Mouse (Mus musculus): ENCODE results near the gene Por. TPM values are rescaled to one million over a fixed set of nuclear protein-coding genes. Genes with fewer than 3 reads are reported as not detected.

Gene Por
- total RNA-seq, 1 experiment from 2014 or later, result 75.9 TPM

DNA sequence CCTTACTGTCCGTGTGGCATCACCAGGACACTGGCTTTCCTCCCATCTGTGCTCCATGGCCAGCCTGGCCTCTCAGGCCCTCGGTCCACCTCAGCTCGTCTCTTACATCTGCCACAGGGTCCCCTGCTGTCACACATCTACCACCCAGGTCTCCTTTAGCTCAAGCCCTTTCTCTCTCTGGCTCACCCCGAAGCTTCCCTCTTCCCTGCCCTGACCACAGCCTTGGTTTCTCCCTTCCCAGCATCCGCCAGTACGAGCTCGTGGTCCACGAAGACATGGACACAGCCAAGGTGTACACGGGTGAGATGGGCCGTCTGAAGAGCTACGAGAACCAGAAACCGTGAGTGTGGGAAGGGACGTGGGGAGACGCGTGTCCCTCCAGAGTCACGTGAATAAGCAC lies 61.5 kb downstream of the Por start:
- no peak for ATAC-seq (replicated peaks in 1 of 2; ENCODE audit: insufficient read depth in 1 of 2, low FRiP score in 2 of 2, low TSS enrichment in 1 of 2, low read depth in 1 of 2, poor library complexity in 2 of 2, severe bottlenecking in 2 of 2)

DNA sequence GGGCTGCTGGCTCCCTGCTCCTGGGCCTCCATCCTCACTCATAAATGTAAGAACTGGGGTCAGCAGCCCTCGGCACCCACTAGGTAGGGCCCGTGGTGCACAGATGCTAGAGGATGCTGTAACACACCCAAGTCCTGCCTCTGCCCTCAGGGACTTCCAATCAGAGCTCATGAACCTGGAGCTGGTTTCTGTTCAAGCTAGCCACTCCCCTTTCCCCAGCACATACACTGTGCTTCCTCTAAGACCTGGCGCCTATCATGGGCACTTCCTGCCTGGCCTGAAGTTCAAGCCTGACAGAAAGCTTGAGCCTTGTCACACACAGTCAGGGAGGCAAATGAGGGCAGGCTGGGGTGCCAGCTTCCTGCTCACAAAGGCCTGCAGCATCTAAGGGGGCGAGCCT lies 63.2 kb downstream of the Por start:
- no peak for ATAC-seq (replicated peaks in 1 of 2; ENCODE audit: insufficient read depth in 1 of 2, low FRiP score in 2 of 2, low TSS enrichment in 1 of 2, low read depth in 1 of 2, poor library complexity in 2 of 2, severe bottlenecking in 2 of 2)

DNA sequence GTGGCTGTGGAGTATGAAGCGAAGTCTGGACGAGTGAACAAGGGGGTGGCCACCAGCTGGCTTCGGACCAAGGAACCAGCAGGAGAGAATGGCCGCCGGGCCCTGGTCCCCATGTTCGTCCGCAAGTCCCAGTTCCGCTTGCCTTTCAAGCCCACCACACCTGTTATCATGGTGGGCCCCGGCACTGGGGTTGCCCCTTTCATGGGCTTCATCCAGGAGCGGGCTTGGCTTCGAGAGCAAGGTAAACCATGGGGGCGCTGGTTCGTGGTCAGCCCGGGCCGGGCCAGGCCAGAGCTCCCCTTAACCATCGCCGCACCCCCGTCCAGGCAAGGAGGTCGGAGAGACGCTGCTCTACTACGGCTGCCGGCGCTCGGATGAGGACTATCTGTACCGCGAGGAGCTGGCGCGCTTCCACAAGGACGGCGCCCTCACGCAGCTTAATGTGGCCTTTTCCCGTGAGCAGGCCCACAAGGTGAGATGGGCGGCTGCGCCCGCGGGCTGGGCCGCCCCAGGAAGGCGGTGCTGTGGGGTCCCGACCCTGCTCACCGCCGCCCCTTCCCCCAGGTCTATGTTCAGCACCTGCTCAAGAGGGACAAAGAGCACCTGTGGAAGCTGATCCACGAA lies 64.3 kb downstream of the Por start:
- ATAC-seq (replicated peaks in 1 of 2; ENCODE audit: insufficient read depth in 1 of 2, low FRiP score in 2 of 2, low TSS enrichment in 1 of 2, low read depth in 1 of 2, poor library complexity in 2 of 2, severe bottlenecking in 2 of 2), result no peak

DNA sequence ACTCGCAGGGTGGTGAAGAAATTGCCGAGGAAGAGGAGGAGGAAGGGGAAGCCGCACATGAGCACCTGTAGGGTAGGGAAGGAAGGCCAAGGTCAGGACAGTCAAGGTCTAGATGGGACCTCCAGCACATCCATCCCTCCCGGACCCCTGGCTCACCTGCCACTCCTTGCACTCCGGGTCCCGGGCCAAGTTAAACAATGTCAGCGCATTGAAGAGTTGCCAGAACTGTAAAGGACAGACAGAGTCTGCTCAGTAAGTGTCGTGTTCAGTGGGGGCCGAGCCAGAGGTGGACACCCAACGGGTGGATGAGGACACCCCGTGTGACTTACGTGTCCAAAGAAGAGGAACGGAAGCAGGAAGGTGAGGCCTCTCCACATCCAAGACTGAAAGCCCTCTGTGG lies 65.9 kb downstream of the Por start:
- ATAC-seq (replicated peaks in 1 of 2; ENCODE audit: insufficient read depth in 1 of 2, low FRiP score in 2 of 2, low TSS enrichment in 1 of 2, low read depth in 1 of 2, poor library complexity in 2 of 2, severe bottlenecking in 2 of 2), result no peak

DNA sequence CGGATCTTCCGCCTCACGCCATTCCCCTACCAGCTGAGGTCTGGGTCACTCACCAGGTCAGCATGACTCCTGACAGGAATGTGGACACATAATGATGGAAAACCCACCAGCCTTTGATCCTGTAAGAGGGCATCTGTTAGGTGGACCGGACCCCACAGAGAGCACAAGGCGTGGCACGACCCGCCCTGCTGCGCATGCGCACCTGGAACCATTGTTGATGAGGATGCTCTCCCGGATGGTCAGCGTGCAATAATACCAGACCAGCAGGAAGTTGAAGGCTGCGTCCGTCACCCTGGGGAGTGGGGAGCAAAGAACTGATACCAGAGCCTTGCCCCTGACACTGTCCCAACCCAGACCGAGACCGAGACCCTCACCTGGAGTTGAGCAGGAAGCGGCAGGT lies 66.7 kb downstream of the Por start:
- ATAC-seq (replicated peaks in 1 of 2; ENCODE audit: insufficient read depth in 1 of 2, low FRiP score in 2 of 2, low TSS enrichment in 1 of 2, low read depth in 1 of 2, poor library complexity in 2 of 2, severe bottlenecking in 2 of 2), result no peak

DNA sequence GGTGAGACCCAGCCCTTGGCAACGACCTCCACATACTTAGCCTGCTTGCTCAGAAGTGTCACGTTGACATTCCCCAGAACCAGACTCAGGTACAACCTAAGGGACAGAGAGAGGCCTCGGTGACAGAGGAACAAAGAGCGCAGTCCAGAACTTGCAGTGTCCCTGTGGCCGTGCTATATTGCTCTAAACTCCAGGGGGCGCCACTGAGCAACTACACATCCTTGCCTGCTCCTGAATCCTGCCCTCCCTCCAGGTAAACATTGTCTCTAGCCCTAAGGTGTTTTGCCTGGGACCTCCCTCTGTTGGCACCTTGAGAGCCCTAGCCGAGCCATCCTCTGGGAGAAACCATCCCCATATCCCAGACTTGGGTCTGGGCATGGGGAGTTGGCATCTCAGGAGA lies 67.3 kb downstream of the Por start:
- ATAC-seq (replicated peaks in 1 of 2; ENCODE audit: insufficient read depth in 1 of 2, low FRiP score in 2 of 2, low TSS enrichment in 1 of 2, low read depth in 1 of 2, poor library complexity in 2 of 2, severe bottlenecking in 2 of 2), result no peak

DNA sequence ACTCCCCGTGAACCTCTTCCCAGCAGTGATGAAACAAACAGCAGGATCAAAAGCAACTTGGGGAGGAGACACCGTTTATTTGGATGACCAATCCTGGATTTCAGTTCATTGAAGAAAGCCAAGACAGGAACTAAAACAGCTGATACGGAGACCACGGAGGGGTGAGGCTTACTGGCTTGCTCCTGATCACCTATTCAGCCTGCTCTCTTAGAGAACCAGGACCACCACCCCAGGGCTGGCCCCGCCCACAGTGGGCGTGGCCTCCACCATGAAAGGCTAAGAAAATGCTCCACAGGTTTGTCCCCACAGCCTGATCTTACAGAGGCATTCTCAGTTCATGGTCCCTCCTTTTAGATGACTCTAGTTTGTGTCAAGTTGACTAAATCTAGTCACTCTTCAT lies 68.4 kb downstream of the Por start:
- no peak for ATAC-seq (replicated peaks in 1 of 2; ENCODE audit: insufficient read depth in 1 of 2, low FRiP score in 2 of 2, low TSS enrichment in 1 of 2, low read depth in 1 of 2, poor library complexity in 2 of 2, severe bottlenecking in 2 of 2)

DNA sequence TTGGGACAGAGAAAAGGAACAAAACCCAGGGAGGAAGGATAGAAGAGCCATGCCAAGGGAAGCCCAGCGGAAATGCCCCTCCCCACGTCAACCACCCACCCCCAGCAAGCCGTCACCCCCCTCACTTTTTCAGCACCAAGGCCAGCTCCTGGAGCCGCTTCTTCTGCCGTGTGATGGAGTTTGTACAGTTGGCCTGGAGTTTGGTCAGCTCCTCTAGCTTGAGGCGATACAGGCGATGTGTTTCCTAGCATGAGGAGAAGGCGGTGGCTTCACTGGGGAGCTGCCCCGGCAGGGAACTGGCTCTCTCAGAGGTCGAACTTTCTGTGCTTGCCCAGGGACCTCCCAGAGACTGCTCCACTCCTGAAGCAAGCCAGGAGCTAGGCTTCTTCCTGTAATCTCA lies 72.3 kb downstream of the Por start:
- no peak for ATAC-seq (replicated peaks in 1 of 2; ENCODE audit: insufficient read depth in 1 of 2, low FRiP score in 2 of 2, low TSS enrichment in 1 of 2, low read depth in 1 of 2, poor library complexity in 2 of 2, severe bottlenecking in 2 of 2)

DNA sequence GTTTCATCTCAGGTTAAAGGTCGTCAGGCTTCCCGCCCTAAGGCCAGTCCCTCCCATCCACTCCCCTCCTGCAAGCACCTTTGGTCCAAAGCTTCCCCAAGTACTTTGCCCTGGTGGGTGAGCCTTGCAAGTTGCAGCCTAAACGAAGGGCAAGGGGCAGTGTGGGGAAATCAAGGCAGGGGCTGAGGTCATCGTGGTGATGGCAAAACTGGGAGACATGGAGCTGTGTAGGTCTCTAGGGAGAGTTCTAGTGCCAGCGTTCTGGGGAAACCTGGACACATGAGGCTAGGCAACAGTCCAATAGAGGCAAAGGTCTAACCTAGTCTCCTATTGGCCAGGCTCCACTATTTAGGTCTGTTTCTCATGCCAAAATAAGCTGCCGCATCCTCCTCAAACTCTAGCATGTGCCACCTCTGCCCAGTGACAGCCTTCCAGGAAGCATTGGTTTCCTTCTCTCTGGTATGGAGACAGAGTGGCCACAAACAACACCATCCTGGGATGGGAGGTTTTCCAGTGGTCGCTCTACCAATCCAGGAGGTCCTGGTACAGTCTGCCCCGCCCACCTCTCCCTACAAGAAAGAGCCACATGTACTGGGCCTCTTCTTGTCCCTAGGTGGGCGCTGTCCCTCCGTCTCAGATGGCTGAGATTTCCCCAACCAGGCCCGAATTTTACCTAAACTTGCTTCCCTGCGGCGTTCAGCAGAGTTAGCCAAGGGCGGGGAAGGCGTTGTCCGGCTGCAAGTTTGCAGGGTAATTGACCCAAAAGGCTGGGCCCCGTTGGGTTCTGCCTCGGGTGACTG lies 73.3 kb downstream of the Por start:
- no peak for ATAC-seq (replicated peaks in 1 of 2; ENCODE audit: insufficient read depth in 1 of 2, low FRiP score in 2 of 2, low TSS enrichment in 1 of 2, low read depth in 1 of 2, poor library complexity in 2 of 2, severe bottlenecking in 2 of 2)

DNA sequence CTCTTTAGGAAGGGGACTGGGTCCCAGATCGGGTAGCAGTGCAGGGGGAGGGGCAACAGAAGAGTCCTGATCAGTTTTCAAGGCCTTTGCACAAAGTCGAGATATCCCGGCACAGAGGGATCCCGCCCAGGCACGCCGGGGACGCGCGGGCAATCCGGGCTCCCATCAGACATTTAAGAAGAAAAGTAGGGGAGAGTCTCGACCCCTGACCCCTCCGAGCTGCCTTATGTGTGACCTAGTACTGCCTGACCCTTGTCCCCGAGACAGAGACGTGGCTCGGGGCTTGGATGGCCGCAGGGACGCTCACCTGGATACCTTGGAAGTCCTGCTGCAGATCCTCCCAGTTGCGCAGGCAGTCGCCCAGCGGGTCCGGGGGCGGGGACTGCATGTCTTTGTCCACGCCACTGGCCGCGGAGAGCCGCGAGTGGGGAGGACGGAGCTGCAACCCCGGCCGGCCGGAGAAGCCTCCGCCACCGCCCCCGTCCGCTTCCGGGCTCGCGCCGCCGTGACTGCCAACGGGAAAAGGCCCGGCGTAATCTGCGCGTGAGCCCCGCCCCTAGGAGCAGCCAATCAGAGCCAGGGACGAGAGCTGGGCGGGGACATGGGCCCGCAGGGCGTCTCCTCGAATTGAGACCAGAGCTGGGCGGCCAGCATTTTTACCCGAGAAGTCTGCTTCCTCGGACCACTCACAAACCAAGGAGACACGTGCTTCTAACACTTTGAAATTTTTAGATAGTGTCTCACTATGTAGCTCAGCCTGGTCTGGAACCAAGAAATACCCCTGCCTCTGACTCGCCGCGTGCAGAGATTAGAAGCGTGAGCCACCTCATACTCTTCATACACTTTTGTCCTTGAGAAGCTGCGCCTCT lies 74.1 kb downstream of the Por start, which contains the start of gene Tmem120a:
Gene Tmem120a (minus strand): TSS at position 708 of the 869 bp plus-strand sequence.
- peak; percentile 93 to 98 for ATAC-seq (replicated peaks in 1 of 2; ENCODE audit: insufficient read depth in 1 of 2, low FRiP score in 2 of 2, low TSS enrichment in 1 of 2, low read depth in 1 of 2, poor library complexity in 2 of 2, severe bottlenecking in 2 of 2)

DNA sequence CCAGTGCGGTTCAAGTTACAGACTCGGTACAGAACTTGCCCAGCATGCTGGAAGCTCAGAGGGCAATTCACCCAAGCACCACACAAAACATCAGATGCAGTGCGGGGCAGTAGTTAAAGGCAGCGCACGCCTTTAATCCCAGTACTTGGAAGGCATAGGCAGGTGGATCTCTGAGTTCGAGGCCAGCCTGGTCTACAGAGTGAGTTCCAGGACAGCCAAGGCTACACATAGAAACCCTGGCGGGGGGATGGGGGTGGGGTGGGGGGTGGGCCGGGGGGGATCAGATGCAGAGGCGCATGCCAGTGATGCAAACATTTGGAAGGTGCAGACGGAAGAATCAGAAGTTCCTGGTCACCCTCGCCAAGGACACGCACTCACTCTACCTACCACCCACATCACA lies 74.9 kb downstream of the Por start:
- ATAC-seq (replicated peaks in 1 of 2; ENCODE audit: insufficient read depth in 1 of 2, low FRiP score in 2 of 2, low TSS enrichment in 1 of 2, low read depth in 1 of 2, poor library complexity in 2 of 2, severe bottlenecking in 2 of 2), result 0 out of 4 replicates have a peak, but pooled peaks of 1 of the 2 experiments have one; percentile 12

DNA sequence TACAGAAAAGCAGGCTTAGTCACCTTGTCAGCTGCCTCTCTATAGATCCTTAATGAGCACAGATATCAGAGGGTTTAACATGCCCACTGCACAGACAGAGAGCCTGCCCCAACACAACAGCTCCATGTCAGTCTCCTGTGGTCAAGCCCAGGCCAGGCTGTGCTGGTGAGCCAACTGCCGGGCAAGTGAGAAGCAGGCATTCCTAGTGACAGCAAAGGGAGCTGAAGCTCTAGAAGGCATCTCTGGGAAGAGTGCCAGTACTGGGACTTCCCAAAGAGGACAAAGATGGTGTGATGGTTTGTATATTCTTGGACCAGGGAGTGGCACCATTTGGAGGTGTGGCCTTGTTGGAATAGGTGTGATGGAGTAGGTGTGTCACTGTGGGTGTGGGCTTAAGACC lies 81.2 kb downstream of the Por start:
- no peak for ATAC-seq (replicated peaks in 1 of 2; ENCODE audit: insufficient read depth in 1 of 2, low FRiP score in 2 of 2, low TSS enrichment in 1 of 2, low read depth in 1 of 2, poor library complexity in 2 of 2, severe bottlenecking in 2 of 2)

DNA sequence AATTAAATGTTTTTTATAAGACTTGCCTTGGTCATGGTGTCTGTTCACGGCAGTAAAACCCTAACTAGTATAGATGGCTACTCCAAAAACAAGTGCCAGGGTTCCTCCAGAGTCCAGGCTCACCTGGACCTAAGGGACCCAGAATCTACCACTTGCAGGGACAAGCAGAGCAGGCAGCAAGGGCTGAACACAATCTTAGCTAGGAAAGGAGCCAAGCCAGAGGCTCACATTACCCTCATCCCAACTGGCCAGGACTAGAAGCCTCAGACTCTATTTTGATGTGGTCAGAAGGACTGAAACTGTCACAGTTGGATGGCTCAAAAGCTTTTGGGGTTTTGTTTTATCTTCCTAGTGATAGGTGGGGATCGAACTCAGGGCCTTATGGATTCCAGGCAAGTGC lies 81.8 kb downstream of the Por start:
- no peak for ATAC-seq (replicated peaks in 1 of 2; ENCODE audit: insufficient read depth in 1 of 2, low FRiP score in 2 of 2, low TSS enrichment in 1 of 2, low read depth in 1 of 2, poor library complexity in 2 of 2, severe bottlenecking in 2 of 2)

DNA sequence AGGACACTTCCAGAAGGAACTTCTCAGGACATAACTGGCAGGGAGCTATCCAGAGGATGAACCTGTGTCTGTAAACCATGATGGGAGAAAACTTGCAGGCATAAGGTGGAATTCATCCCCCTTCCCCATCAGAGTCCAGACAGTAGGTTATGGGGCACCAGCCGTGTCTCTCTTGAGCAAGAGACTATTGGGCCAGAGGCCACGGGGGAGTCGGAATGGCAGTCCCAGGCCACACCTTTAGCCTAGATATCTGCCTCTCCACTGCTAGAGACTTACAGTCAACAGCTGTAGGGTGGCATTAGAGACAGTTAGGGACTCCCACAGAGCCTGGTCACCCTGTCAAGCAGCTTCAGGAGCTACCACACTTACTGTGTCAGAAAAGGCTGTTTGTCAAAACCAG lies 92.0 kb downstream of the Por start:
- no peak for ATAC-seq (replicated peaks in 1 of 2; ENCODE audit: insufficient read depth in 1 of 2, low FRiP score in 2 of 2, low TSS enrichment in 1 of 2, low read depth in 1 of 2, poor library complexity in 2 of 2, severe bottlenecking in 2 of 2)

DNA sequence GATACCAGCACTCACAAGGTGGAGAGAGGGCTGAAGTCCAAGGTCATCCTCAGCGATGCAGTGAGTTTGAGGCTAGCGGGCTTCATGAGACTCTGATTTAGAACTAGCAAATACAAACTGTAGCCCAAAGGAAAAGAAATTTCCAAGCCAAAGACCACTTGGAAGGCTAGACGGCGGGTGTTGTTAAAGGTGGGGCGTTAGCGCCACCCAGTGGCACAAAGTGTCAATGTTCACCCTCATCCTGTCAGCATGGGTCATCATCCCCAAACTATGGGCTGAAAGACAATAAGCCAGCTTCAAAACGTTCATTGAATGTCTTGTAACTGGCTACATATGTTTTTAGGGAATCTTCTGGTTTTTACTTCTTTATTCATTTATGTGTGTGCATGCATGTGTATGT lies 93.7 kb downstream of the Por start:
- peak; percentile 83 for ATAC-seq (replicated peaks in 1 of 2; ENCODE audit: insufficient read depth in 1 of 2, low FRiP score in 2 of 2, low TSS enrichment in 1 of 2, low read depth in 1 of 2, poor library complexity in 2 of 2, severe bottlenecking in 2 of 2)

DNA sequence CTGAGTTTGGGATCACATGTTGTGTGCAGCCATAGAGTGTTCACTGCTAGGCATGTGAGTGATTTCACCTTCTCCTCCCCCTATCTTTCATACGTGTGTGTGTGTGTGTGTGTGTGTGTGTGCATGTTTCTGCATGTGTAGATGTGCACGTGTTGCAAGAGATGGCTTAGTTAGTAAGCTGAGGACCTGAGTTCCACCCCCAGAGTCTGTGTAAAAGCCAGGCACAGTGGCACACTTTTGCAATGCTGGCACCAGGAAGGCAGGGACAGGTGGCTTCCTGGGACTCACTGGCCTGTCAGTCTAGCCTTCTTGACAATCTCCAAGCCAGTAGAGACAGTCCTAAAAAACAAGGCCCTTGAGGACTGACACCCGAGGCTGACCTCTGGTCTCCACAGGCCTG lies 95.1 kb downstream of the Por start:
- ATAC-seq (replicated peaks in 1 of 2; ENCODE audit: insufficient read depth in 1 of 2, low FRiP score in 2 of 2, low TSS enrichment in 1 of 2, low read depth in 1 of 2, poor library complexity in 2 of 2, severe bottlenecking in 2 of 2), result no peak

DNA sequence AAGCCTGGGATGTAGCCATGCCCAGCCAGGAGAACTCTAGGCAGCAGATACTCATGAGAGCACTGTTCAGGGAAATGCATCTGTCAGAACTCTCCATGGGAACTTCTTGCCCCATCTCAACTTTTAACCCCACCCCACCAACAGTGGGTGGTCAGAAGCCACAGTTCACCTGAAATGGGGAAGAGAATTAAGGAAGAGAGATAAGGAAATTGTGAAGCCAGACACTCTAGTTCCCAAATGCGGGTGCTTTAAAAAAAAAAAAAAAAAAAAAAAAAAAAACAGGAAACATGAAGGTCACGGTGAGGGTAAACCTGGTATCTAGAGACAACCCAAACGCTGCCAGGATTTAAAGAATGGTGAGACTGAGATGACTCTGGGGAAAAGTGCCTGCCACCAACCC lies 102.7 kb downstream of the Por start:
- ATAC-seq (replicated peaks in 1 of 2; ENCODE audit: insufficient read depth in 1 of 2, low FRiP score in 2 of 2, low TSS enrichment in 1 of 2, low read depth in 1 of 2, poor library complexity in 2 of 2, severe bottlenecking in 2 of 2), result peak; percentile 33 to 68; a peak in 2 of 4 replicates

DNA sequence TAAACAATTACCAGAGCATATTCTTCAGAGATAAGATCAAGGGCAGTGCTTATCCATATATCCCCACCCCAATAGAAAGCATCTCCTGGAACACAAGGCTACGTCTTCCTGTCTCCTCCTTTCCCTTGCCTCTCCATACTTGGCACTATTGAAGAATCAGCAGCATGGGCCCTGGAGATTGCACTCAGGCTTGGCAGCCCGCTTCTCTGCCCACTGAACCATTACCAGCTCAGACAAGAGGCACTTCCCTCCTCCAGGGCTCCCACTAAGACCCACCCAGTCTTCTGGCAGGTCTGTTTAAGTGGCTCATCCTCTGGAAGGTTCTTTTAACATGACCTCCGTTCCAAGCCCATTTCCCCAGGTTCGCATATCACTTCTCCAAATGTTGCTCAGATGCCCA lies 106.7 kb downstream of the Por start:
- ATAC-seq (replicated peaks in 1 of 2; ENCODE audit: insufficient read depth in 1 of 2, low FRiP score in 2 of 2, low TSS enrichment in 1 of 2, low read depth in 1 of 2, poor library complexity in 2 of 2, severe bottlenecking in 2 of 2), result no peak

All from hematopoietic stem cell, adult 5-6 weeks (primary cell).